Mouse (Mus musculus): ENCODE measurements around the gene Ackr4.

GRCm38 (mm10) chr9:104088555-104088954 is 38.2 kb downstream of the Ackr4 start:
- TF ChIP-seq CTCF (IDR thresholded peaks at IDR 0.05; ENCODE audit: borderline replicate concordance, control insufficient read depth, extremely low read depth, insufficient read depth, low read length, poor library complexity) = no peak
- TF ChIP-seq POLR2A (IDR thresholded peaks at IDR 0.05; ENCODE audit: control insufficient read depth, extremely low read depth, insufficient read depth, low read length, poor library complexity) = no peak
